Mouse (Mus musculus): ENCODE measurements around the gene Surf1. TPM values are rescaled to one million over a fixed set of nuclear protein-coding genes. Genes with fewer than 3 reads are reported as not detected.
"Not testable (repeated sequence)": the region's sequence is repeated elsewhere in the genome, so short reads cannot be mapped to it uniquely, and the experiment has no call there.

Gene Surf1
- total and polyA plus RNA-seq, 2 experiments from 2014 or later = 63.4 to 112 TPM

GRCm38 (mm10) chr2:26906431-26906830 is 9.9 kb downstream of the Surf1 start:
- H3K4me2 ChIP-seq (ENCODE audit: low read depth, low read length) = no peak overlapping the region
- peaks cover 20% of the 10 kb centered on the region for H3K36me3 ChIP-seq (ENCODE audit: insufficient read depth, low read length)
- ATAC-seq (no peak), DNase-seq (ENCODE audit: low spot score) (no peak)
- no peaks in the 10 kb centered on the region for H3K9me3 ChIP-seq (ENCODE audit: low read length)
- no peaks in the 10 kb centered on the region for H3K27me3 ChIP-seq (ENCODE audit: insufficient read depth, low read length)
- no peak overlapping the region for H3K4me3 ChIP-seq (ENCODE audit: low read length)
- H3K27ac ChIP-seq = no peak overlapping the region
- peaks cover 22% of the 10 kb centered on the region for H3K4me1 ChIP-seq (ENCODE audit: insufficient read depth, low read length)
- no peak for TF ChIP-seq CTCF (IDR thresholded peaks at IDR 0.05; ENCODE audit: low read depth)
- 94% methylated on average over 3 of the region's 3 CpGs for WGBS
- no peak overlapping the region for H3K9ac ChIP-seq (replicated peaks; ENCODE audit: low read length)

- H3K4me3 ChIP-seq (ENCODE audit: low read length) = no peak overlapping the region
- H3K4me2 ChIP-seq (ENCODE audit: low read depth, low read length) = no peak overlapping the region
- H3K36me3 ChIP-seq (ENCODE audit: insufficient read depth, low read length) = peaks cover 20% of the 10 kb centered on the region
- TF ChIP-seq CTCF (IDR thresholded peaks at IDR 0.05; ENCODE audit: low read depth) = no peak
- H3K9me3 ChIP-seq (ENCODE audit: low read length) = no peaks in the 10 kb centered on the region
- 92% methylated on average over 2 of the region's 2 CpGs for WGBS
- H3K4me1 ChIP-seq (ENCODE audit: insufficient read depth, low read length) = peaks cover 22% of the 10 kb centered on the region
- H3K27me3 ChIP-seq (ENCODE audit: insufficient read depth, low read length) = no peaks in the 10 kb centered on the region
- H3K9ac ChIP-seq (replicated peaks; ENCODE audit: low read length) = no peak overlapping the region
- DNase-seq (ENCODE audit: low spot score) (no peak), ATAC-seq (no peak)
- no peak overlapping the region for H3K27ac ChIP-seq
Observed at GRCm38 (mm10) chr2:26905936-26906335, 10.4 kb downstream of the Surf1 start.

DNA sequence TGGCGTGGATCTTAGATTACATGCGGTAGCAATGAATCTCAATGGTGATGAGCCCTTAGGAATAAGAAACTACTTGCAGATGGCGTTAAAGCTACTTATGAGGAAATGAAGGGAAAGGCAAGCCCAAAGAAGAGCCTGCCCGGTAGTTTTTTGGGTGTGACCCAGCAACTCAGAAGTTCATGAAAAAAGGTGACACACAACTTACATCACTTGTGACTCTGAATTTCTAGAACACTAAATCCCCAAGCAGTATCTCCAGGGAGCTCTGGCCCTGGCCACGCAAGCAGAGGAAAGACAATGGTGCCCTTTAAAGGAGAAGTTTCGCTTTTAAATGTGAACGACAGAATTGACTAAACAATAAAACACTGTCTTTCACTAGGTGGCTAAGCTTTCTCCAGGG is 13.0 kb downstream of the Surf1 start:
- Histone ChIP-seq H3K9me3 (ENCODE audit: low read length) (no peaks in the 10 kb centered on the region), H3K4me3 (ENCODE audit: low read length) (peak overlapping the region; percentile 76), H3K36me3 (ENCODE audit: insufficient read depth, low read length) (peaks cover 34% of the 10 kb centered on the region), H3K27ac (peak overlapping the region; percentile 89), H3K9ac (replicated peaks; ENCODE audit: low read length) (peak overlapping the region; percentile 78), H3K4me1 (ENCODE audit: insufficient read depth, low read length) (peaks cover 12% of the 10 kb centered on the region), H3K4me2 (ENCODE audit: low read depth, low read length) (peak overlapping the region; percentile 86), H3K27me3 (ENCODE audit: insufficient read depth, low read length) (no peaks in the 10 kb centered on the region)
- ATAC-seq = no peak
- 6% methylated on average over 7 of the region's 7 CpGs for WGBS
- TF ChIP-seq CTCF (IDR thresholded peaks at IDR 0.05; ENCODE audit: low read depth) = no peak
- no peak for DNase-seq (ENCODE audit: low spot score)

GRCm38 (mm10) chr2:26902467-26903220 is 13.7 kb downstream of the Surf1 start, which contains the start of gene Surf6:
Gene Surf6 (minus strand): TSS chr2:26902879.
- Histone ChIP-seq H3K36me3 (ENCODE audit: insufficient read depth, low read length) (peaks cover 38% of the 10 kb centered on the region), H3K4me1 (ENCODE audit: insufficient read depth, low read length) (peaks cover 12% of the 10 kb centered on the region), H3K4me3 (ENCODE audit: low read length) (peak within 1 kb of the TSS; percentile 76), H3K9me3 (ENCODE audit: low read length) (no peaks in the 10 kb centered on the region), H3K9ac (replicated peaks; ENCODE audit: low read length) (peak within 1 kb of the TSS; percentile 78), H3K27ac (peak within 1 kb of the TSS; percentile 89), H3K4me2 (ENCODE audit: low read depth, low read length) (peak within 1 kb of the TSS; percentile 86), H3K27me3 (ENCODE audit: insufficient read depth, low read length) (no peaks in the 10 kb centered on the region)
- WGBS = under 1% methylated on average over 41 of the region's 41 CpGs
- DNase-seq (ENCODE audit: low spot score) (peak; percentile 98), ATAC-seq (peak; percentile 96)
- TF ChIP-seq CTCF (IDR thresholded peaks at IDR 0.05; ENCODE audit: low read depth) = 0 out of 2 replicates have a peak, but pooled peaks have one; percentile 2

DNA sequence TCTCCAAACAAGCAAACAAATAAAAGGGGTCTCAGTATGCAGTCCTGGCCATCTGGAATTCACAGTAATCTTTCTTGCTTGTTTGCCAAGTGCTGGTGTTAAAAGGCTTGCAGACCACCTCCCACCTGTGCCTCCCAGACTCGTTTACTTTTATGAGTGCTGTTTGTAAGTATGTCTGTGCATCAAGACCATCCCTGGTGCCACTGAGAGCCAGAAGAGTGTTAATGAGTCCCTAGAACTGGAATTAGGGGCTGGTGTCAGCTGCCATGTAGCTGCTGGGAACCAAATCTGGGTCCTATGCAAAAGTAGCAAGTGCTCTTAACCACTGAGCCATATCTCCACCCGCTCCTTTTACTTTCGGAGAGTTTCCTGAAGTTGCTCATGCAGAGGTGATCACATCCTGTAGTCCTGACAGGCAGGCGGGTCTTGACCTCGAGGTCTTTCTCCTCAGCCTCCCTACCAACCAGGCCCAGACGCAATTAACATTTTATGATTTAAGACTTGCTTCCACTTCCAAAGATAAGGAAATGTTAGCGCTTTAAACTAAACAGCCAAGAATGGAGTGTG is 14.4 kb downstream of the Surf1 start:
- DNase-seq (ENCODE audit: low spot score) = no peak
- peak overlapping the region; percentile 86 for H3K4me2 ChIP-seq (ENCODE audit: low read depth, low read length)

GRCm38 (mm10) chr2:26900731-26901130 is 15.6 kb downstream of the Surf1 start:
- no peak overlapping the region for H3K4me2 ChIP-seq (ENCODE audit: low read depth, low read length)
- no peak overlapping the region for H3K9ac ChIP-seq (replicated peaks; ENCODE audit: low read length)
- H3K27ac ChIP-seq = no peak overlapping the region
- WGBS = 93% methylated on average over 1 of the region's 1 CpGs
- TF ChIP-seq CTCF (IDR thresholded peaks at IDR 0.05; ENCODE audit: low read depth) = no peak
- H3K27me3 ChIP-seq (ENCODE audit: insufficient read depth, low read length) = no peaks in the 10 kb centered on the region
- H3K4me1 ChIP-seq (ENCODE audit: insufficient read depth, low read length) = peaks cover 12% of the 10 kb centered on the region
- no peaks in the 10 kb centered on the region for H3K9me3 ChIP-seq (ENCODE audit: low read length)
- no peak for ATAC-seq
- H3K36me3 ChIP-seq (ENCODE audit: insufficient read depth, low read length) = peaks cover 39% of the 10 kb centered on the region
- no peak for DNase-seq (ENCODE audit: low spot score)
- no peak overlapping the region for H3K4me3 ChIP-seq (ENCODE audit: low read length)

More for the DNA sequence above, 14.4 kb downstream of the Surf1 start:
- Histone ChIP-seq H3K27ac (peak overlapping the region; percentile 89; the same call in 1 of the 2 replicates), H3K36me3 (ENCODE audit: insufficient read depth, low read length) (peaks cover 41% of the 10 kb centered on the region), H3K9ac (replicated peaks; ENCODE audit: low read length) (peak overlapping the region; percentile 78), H3K27me3 (ENCODE audit: insufficient read depth, low read length) (no peaks in the 10 kb centered on the region), H3K4me1 (ENCODE audit: insufficient read depth, low read length) (peaks cover 12% of the 10 kb centered on the region), H3K9me3 (ENCODE audit: low read length) (no peaks in the 10 kb centered on the region), H3K4me3 (ENCODE audit: low read length) (peak overlapping the region; percentile 76)
- no peak for TF ChIP-seq CTCF (IDR thresholded peaks at IDR 0.05; ENCODE audit: low read depth)
- ATAC-seq = no peak
- 14% methylated on average over 7 of the region's 7 CpGs for WGBS

DNA sequence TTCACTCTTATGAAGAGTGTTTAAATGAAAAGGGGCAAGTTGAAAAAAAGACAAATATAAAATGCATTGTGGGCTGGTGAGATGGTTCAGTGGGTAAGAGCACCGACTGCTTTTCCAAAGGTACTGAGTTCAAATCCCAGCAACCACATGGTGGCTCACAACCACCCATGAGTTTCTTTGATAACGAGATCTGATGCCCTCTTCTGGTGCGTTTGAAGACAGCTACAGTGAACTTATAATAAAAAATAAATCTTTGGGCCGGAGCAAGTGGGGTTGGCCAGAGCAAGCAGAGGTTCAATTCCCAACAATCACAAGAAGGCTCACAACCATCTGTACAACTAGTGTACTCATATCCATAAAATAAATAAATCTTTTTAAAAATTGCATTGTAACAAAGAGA is 20.4 kb downstream of the Surf1 start:
- DNase-seq (ENCODE audit: low spot score) (no peak), ATAC-seq (no peak)
- H3K27ac ChIP-seq = no peak overlapping the region
- WGBS = 93% methylated on average over 4 of the region's 4 CpGs
- no peak overlapping the region for H3K9ac ChIP-seq (replicated peaks; ENCODE audit: low read length)
- TF ChIP-seq CTCF (IDR thresholded peaks at IDR 0.05; ENCODE audit: low read depth) = peak; percentile 19; the same call in 1 of the 2 replicates
- H3K36me3 ChIP-seq (ENCODE audit: insufficient read depth, low read length) = peaks cover 63% of the 10 kb centered on the region
- no peaks in the 10 kb centered on the region for H3K4me1 ChIP-seq (ENCODE audit: insufficient read depth, low read length)
- H3K4me3 ChIP-seq (ENCODE audit: low read length) = no peak overlapping the region
- H3K4me2 ChIP-seq (ENCODE audit: low read depth, low read length) = no peak overlapping the region
- no peaks in the 10 kb centered on the region for H3K27me3 ChIP-seq (ENCODE audit: insufficient read depth, low read length)
- H3K9me3 ChIP-seq (ENCODE audit: low read length) = no peaks in the 10 kb centered on the region

DNA sequence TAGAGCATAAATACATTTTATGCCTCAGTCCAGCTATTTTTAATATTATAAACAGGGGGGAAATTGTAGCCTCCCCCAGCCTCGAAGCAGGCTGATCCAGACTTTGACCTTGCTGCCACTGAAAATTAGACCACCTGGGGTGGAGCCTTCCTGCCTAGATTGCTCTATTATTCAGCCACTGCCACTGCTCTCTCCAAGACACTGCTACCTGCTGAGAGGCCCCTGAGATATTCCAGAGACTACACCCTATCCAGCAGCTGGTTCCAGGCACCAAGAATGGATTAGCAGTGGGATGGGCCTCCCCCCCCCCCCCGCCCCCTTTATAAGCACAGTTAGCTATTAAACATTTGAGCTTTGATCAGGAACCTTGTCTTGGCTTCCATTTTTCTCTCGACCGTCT is 30.2 kb downstream of the Surf1 start:
- not testable (repeated sequence) for H3K9ac ChIP-seq (replicated peaks; ENCODE audit: low read length); H3K4me2 ChIP-seq (ENCODE audit: low read depth, low read length); H3K9me3 ChIP-seq (ENCODE audit: low read length); ATAC-seq; DNase-seq (ENCODE audit: low spot score); H3K4me1 ChIP-seq (ENCODE audit: insufficient read depth, low read length); H3K27ac ChIP-seq; H3K4me3 ChIP-seq (ENCODE audit: low read length); H3K27me3 ChIP-seq (ENCODE audit: insufficient read depth, low read length)
- 46% methylated on average over 4 of the region's 4 CpGs for WGBS
- H3K36me3 ChIP-seq (ENCODE audit: insufficient read depth, low read length) = peaks cover 20% of the 10 kb centered on the region

DNA sequence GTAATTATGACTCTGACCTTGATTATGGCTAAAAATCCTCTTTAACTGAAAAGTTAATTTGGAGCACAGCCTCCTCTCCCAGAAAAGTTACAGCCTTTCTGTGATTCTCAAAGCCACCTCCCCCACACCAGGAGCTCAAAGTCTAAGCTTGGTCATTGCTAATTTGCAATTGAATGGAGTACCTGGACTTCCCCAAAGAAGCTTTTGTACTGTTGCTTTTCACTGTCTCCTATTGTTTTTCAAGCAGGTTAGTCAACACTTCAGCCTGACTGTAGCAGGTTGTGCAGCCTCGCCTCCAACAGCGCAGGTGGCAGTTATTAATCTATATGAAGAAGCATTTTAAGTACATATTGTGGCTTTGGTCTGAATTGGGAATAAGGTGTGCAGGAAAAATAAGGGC is 30.8 kb downstream of the Surf1 start:
- H3K9ac ChIP-seq (replicated peaks; ENCODE audit: low read length); H3K4me1 ChIP-seq (ENCODE audit: insufficient read depth, low read length); H3K4me2 ChIP-seq (ENCODE audit: low read depth, low read length); ATAC-seq; H3K27me3 ChIP-seq (ENCODE audit: insufficient read depth, low read length); H3K4me3 ChIP-seq (ENCODE audit: low read length); H3K27ac ChIP-seq; DNase-seq (ENCODE audit: low spot score); H3K9me3 ChIP-seq (ENCODE audit: low read length): not testable (repeated sequence)
- WGBS = 80% methylated on average over 2 of the region's 2 CpGs
- peaks cover 17% of the 10 kb centered on the region for H3K36me3 ChIP-seq (ENCODE audit: insufficient read depth, low read length)
